Mouse (Mus musculus) limb, embryonic 14.5 days (tissue): ENCODE results near the gene Adcy4. TPM values are rescaled to one million over a fixed set of nuclear protein-coding genes. Genes with fewer than 3 reads are reported as not detected.
A peak's percentile ranks its signal among the peaks of the same experiment; 100 is the strongest.

Experiments used
- ATAC-seq: fragments of 200-750 bp; cut with Nextera tagmentation; 2 replicates; pipeline ENCODE4 v1.8.0; 2017; ENCODE audit warnings: low read depth, moderate number of reproducible peaks, moderate TSS enrichment; ENCODE audit not compliant: low FRiP score
- DNase-seq: peaks from one replicate; pipeline ENCODE4 v3.0.0-alpha.2; 2015; ENCODE audit warnings: low spot score
- H3K27ac ChIP-seq: fragments of 300-500 bp; sonication (generic); replicated peaks from 2 replicates; pipeline ENCODE4 v1.5.1; 2014; ENCODE audit warnings: low read depth, mild to moderate bottlenecking, low read length, moderate library complexity, mixed read lengths
- H3K27me3 ChIP-seq: fragments of 300-500 bp; sonication (generic); 2 replicates; pipeline ENCODE4 v1.6.1; 2014; ENCODE audit warnings: low read length, mixed read lengths; ENCODE audit not compliant: control insufficient read depth, insufficient read depth
- H3K36me3 ChIP-seq: fragments of 300-500 bp; sonication (generic); 2 replicates; pipeline ENCODE4 v1.6.1; 2014; ENCODE audit warnings: mild to moderate bottlenecking, low read length, moderate library complexity, mixed read lengths; ENCODE audit not compliant: control insufficient read depth, insufficient read depth
- H3K4me1 ChIP-seq: fragments of 300-500 bp; sonication (generic); 2 replicates; pipeline ENCODE4 v1.6.1; 2014; ENCODE audit warnings: antibody characterized with exemption, low read length, mixed read lengths; ENCODE audit not compliant: control insufficient read depth, insufficient read depth
- H3K4me2 ChIP-seq: fragments of 300-500 bp; sonication (generic); replicated peaks from 2 replicates; pipeline ENCODE4 v1.6.1; 2014; ENCODE audit warnings: low read depth, mild to moderate bottlenecking, low read length, moderate library complexity; ENCODE audit not compliant: severe bottlenecking
- H3K4me3 ChIP-seq: fragments of 300-500 bp; sonication (generic); replicated peaks from 2 replicates; pipeline ENCODE4 v1.5.1; 2014; ENCODE audit warnings: low read length
- H3K9ac ChIP-seq: fragments of 300-500 bp; sonication (generic); 2 replicates; pipeline ENCODE4 v1.6.1; 2014; ENCODE audit warnings: mild to moderate bottlenecking, low read depth, low read length, moderate library complexity; ENCODE audit not compliant: severe bottlenecking
- H3K9me3 ChIP-seq: fragments of 300-500 bp; sonication (generic); 2 replicates; pipeline ENCODE4 v1.6.1; 2016; ENCODE audit warnings: low read length; ENCODE audit not compliant: control insufficient read depth
- POLR2A ChIP-seq: fragments of 200-500 bp; IDR thresholded peaks from 2 replicates; pipeline ENCODE4 v1.8.0; 2012; ENCODE audit warnings: inconsistent platforms, mild to moderate bottlenecking, moderate library complexity, borderline replicate concordance; ENCODE audit not compliant: insufficient read depth, insufficient read length; ENCODE audit errors: extremely low read depth
- WGBS: fragments of 180-500 bp; shearing (Covaris S2); extraction: QIAGEN DNeasy Blood & Tissue Kit; methylation state at CpG from one replicate; pipeline ENCODE4 v1.1.7; 2014; 5-methylcytosine and 5-hydroxymethylcytosine counted together
- polyA plus RNA-seq, 2 experiments: library from polyadenylated mRNA; depleted of rRNA in 1 of 2; stranded (reverse) in 1 of 2; unstranded in 1 of 2; fragments of >200 nt; fragmentation: Nextera tagmentation in 1 of 2; extraction: Ambion mirVana in 1 of 2; gene quantifications; 2 replicates each; pipeline versions ENCODE4 v1.2.1 to v1.2.3; 2012 to 2014

The Adcy4 gene
- polyA plus RNA-seq (2012; rRNA removed) (32.4 and 35.0 TPM in 2 replicates), polyA plus RNA-seq (2014; fragmentation: Nextera tagmentation; extraction: Ambion mirVana) (16.8 and 17.8 TPM in 2 replicates)

DNA sequence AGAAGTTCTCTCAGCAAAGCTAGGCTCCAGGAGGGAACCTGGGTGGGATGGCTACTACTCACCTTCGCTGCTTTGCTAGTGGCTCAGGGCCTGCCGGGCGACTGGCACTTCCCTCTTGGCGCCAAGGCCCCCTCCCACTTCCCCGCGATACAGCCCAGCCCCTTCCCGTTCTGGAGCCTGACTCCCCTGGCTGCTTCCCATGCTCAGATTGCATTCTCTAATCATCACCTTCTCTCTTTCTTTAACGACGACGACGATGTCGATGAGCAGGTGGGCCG is at the start of gene Adcy4:
Gene Adcy4 (minus strand): TSS at position 138 of the 278 bp plus-strand sequence.
- Histone ChIP-seq H3K4me2 (peak within 1 kb of the TSS; percentile 81), H3K36me3 (peaks cover 8% of the 10 kb centered on the region; the same call in 1 of the 2 replicates), H3K9me3 (no peaks in the 10 kb centered on the region), H3K27me3 (peaks cover 15% of the 10 kb centered on the region; the same call in 1 of the 2 replicates), H3K4me1 (peaks cover 19% of the 10 kb centered on the region), H3K9ac (peak within 1 kb of the TSS; percentile 64), H3K27ac (peak within 1 kb of the TSS; percentile 65), H3K4me3 (peak within 1 kb of the TSS; percentile 49)
- TF ChIP-seq POLR2A, result 0 out of 2 replicates have a peak, but pooled peaks have one; percentile 21
- ATAC-seq (0 out of 2 replicates have a peak, but pooled peaks have one; percentile 11), DNase-seq (no peak)
- 2% methylated on average over 13 of the region's 13 CpGs for WGBS

DNA sequence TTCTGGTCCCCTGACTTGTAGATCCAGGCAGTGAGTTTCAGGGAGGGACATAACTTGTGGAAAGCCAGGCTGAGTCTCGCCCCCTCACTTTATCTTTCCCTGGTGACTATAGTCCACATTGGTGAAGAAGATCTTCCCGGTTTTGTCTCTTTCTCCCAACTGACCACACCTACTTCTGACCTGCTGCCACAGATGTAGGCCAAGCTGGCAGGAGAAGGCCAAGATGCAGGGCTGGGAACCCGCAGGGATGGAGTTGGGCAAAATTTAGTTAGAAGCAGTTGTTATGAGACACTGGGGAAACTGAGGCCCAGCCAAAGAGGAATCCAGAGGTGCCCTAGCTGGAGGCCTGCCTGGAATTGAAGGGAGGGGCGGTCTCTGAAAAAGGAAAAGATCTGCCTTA is 49.2 kb upstream of the Adcy4 start:
- Histone ChIP-seq H3K4me2 (no peak overlapping the region), H3K27me3 (no peaks in the 10 kb centered on the region), H3K4me1 (peaks cover 17% of the 10 kb centered on the region), H3K27ac (no peak overlapping the region), H3K36me3 (peaks cover 64% of the 10 kb centered on the region), H3K9me3 (no peaks in the 10 kb centered on the region), H3K9ac (no peak overlapping the region), H3K4me3 (no peak overlapping the region)
- TF ChIP-seq POLR2A, result no peak
- DNase-seq, result no peak
- 82% methylated on average over 4 of the region's 4 CpGs for WGBS
- no peak for ATAC-seq

DNA sequence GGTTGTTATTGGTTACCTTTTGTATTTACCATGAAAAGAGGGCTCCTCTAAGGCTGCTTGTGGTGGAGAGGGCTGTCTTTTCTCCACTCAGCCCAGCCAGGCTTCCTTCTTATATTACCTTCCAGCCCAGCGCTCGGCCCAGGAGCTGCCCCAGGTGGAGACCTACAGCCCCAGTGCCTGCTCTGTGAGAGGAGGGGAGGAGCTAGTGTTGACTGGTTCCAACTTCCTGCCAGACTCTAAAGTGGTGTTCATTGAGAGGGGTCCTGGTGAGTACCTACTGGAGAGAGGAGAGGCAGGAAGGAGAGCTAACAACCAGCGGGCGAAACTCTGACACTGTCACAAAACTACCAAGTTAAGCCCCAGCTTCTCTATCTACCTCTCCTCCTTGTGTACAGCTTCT is 46.4 kb upstream of the Adcy4 start:
- Histone ChIP-seq H3K4me1 (peaks cover 25% of the 10 kb centered on the region), H3K4me2 (no peak overlapping the region)
- WGBS, result 73% methylated on average over 4 of the region's 4 CpGs

DNA sequence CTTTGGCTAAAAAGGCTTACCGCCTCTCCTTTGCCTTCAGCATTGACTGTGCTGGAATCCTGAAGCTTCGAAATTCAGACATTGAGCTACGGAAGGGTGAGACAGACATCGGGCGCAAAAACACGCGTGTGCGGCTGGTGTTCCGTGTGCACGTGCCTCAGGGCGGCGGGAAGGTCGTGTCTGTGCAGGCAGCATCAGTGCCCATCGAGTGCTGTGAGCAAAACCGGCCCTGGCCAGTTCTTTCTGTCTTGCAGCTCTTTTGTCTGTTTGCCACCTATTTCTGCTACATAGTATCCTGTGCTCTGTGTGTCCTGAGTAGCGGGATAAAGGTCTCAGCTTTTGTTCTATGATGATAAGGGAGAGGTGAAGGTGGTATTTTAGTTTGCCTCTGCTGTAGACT is 46.0 kb upstream of the Adcy4 start:
- Histone ChIP-seq H3K27ac (no peak overlapping the region), H3K4me1 (peaks cover 20% of the 10 kb centered on the region), H3K4me2 (no peak overlapping the region), H3K4me3 (no peak overlapping the region), H3K9me3 (no peaks in the 10 kb centered on the region), H3K9ac (no peak overlapping the region), H3K36me3 (peaks cover 84% of the 10 kb centered on the region), H3K27me3 (no peaks in the 10 kb centered on the region)
- ATAC-seq, result no peak
- WGBS, result 90% methylated on average over 16 of the region's 16 CpGs
- TF ChIP-seq POLR2A, result no peak
- DNase-seq, result no peak

More for the DNA sequence above, 46.4 kb upstream of the Adcy4 start:
- peaks cover 84% of the 10 kb centered on the region for H3K36me3 ChIP-seq
- H3K9me3 ChIP-seq, result no peaks in the 10 kb centered on the region
- H3K9ac ChIP-seq, result no peak overlapping the region
- no peaks in the 10 kb centered on the region for H3K27me3 ChIP-seq
- DNase-seq (no peak), ATAC-seq (no peak)
- TF ChIP-seq POLR2A, result no peak
- no peak overlapping the region for H3K4me3 ChIP-seq
- H3K27ac ChIP-seq, result no peak overlapping the region

DNA sequence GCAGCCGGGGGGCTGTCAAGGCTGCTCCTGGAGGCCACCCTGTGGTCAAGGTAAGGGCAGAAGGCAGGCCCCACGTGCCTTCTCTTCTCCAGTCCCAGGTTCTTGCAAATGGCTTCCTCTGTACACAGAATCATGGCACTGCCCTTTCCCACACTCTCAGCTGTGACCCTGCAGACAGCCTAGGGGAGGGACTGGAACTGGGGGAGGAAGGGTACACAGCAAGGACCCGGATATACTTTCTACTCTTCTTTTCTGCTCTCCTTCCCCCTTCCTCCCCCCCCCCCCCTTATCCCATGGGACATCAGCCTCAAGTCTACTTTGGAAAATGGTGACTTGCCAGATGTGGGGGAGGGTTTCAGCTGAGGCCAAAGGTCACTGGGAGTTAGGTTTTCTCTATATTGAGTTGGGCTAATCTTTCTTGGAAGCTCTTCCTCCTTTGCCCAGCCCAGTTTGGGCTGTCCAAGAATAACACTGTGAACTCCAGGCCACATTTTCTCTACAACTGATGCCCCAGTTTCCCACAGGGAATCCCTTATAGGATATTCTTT is 44.9 kb upstream of the Adcy4 start:
- Histone ChIP-seq H3K4me1 (peaks cover 22% of the 10 kb centered on the region), H3K36me3 (peaks cover 76% of the 10 kb centered on the region), H3K27me3 (no peaks in the 10 kb centered on the region), H3K27ac (no peak overlapping the region), H3K9me3 (no peaks in the 10 kb centered on the region), H3K4me3 (no peak overlapping the region), H3K9ac (no peak overlapping the region), H3K4me2 (peak overlapping the region; percentile 15; the same call in 1 of the 2 replicates)
- TF ChIP-seq POLR2A, result no peak
- DNase-seq (no peak), ATAC-seq (no peak)
- WGBS, result 51% methylated on average over 3 of the region's 3 CpGs
